Comparison of ENCODE assay signal across 18 mouse cellular contexts in the genomic region with DNA sequence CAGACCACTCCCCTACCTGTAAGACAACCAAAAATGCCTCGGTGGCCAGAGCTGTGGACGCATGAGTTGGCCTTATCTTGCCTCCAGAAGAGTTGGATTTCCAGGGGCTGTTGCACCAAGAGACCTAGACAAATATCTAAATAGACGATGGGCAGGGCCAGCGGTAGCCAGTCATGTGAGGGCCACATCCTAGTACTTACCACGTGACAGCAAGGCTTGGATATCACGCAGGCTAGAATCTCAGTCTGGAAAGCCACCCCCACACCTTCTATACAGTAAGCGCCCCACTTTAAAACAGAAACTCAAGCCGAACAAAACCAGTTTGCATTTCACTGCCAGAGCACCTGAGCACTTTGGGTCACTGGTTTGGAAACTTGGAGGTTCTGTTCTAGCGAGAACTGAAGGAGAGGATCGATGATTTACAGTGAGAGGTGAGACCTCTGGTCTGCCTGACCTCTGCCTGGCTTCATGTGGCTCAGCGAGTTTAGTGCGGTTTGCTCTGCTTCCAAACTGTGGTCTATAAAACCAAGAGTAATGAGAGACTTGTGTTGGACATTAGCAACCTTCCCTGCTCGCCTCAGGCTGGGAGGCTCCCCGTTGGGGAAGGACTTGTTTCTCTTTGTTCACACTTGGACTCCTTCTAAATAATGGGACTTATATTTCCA. TPM values are rescaled to one million over a fixed set of nuclear protein-coding genes. Genes with fewer than 3 reads are reported as not detected.
DNase-seq lines count a peak whose midpoint lies in the region; ATAC-seq lines count a peak whose summit lies in the region.
"Had no signal": no experiment of that assay in that cellular context is flagged by ENCODE, and none has a peak within 500 bp of the region (broad histone marks: within the 10 kb centered on the region; RNA-seq: fewer than 3 reads in every experiment).

No protein-coding gene starts in this region.

- H3K36me3 ChIP-seq in intestine, embryonic 16.5 days (ENCODE audit: control insufficient read depth, insufficient read depth, low read length), result no peaks in the 10 kb centered on the region
- H3K36me3 ChIP-seq in intestine, embryonic 15.5 days, result no peaks in the 10 kb centered on the region
- H3K36me3 ChIP-seq in kidney, embryonic 14.5 days (ENCODE audit: control insufficient read depth, insufficient read depth, low read length), result no peaks in the 10 kb centered on the region
- H3K36me3 ChIP-seq in limb, embryonic 10.5 days, result no peaks in the 10 kb centered on the region
- H3K36me3 ChIP-seq in midbrain, embryonic 13.5 days, result no peaks in the 10 kb centered on the region
- H3K36me3 ChIP-seq in forebrain, embryonic 13.5 days (ENCODE audit: poor library complexity, severe bottlenecking), result no peaks in the 10 kb centered on the region
- H3K36me3 ChIP-seq: embryonic facial prominence, embryonic 13.5 days; forebrain, embryonic 12.5 days; liver, embryonic 13.5 days; neural tube, embryonic 15.5 days had no signal

- DNase-seq in limb, embryonic 10.5 days (ENCODE audit: low spot score), result peak; percentile 59
- DNase-seq in MN1 (ENCODE audit: low spot score), result no peak
- DNase-seq in thymus, postnatal 4 days, result no peak
- DNase-seq: cerebellum, adult 11 months; cerebellum, postnatal 25 days; layer of hippocampus, adult 9-11 months; liver, embryonic 13.5 days; right cerebral cortex, adult 18-20 months; thymus, adult 18-20 months had no signal

- 0 out of 2 replicates have a peak overlapping the region, but pooled peaks have one; percentile 41 for H3K27ac ChIP-seq in intestine, embryonic 16.5 days (ENCODE audit: low read length)
- no peak overlapping the region for H3K27ac ChIP-seq in intestine, embryonic 15.5 days
- H3K27ac ChIP-seq in kidney, embryonic 14.5 days (ENCODE audit: low read depth, low read length), result peak overlapping the region; percentile 76
- peak overlapping the region; percentile 61 for H3K27ac ChIP-seq in limb, embryonic 10.5 days
- H3K27ac ChIP-seq in midbrain, embryonic 13.5 days, result no peak overlapping the region
- no peak overlapping the region for H3K27ac ChIP-seq in forebrain, embryonic 13.5 days
- H3K27ac ChIP-seq: embryonic facial prominence, embryonic 13.5 days; forebrain, embryonic 12.5 days; liver, embryonic 13.5 days; neural tube, embryonic 15.5 days had no signal

- H3K4me2 ChIP-seq in intestine, embryonic 16.5 days (ENCODE audit: low read depth, low read length), result no peak overlapping the region; the same call in 1 of the 2 replicates
- no peak overlapping the region for H3K4me2 ChIP-seq in intestine, embryonic 15.5 days (replicated peaks)
- H3K4me2 ChIP-seq in kidney, embryonic 14.5 days (replicated peaks; ENCODE audit: low read depth, low read length), result no peak overlapping the region
- no peak overlapping the region for H3K4me2 ChIP-seq in midbrain, embryonic 13.5 days (replicated peaks)
- H3K4me2 ChIP-seq in forebrain, embryonic 13.5 days, result no peak overlapping the region
- H3K4me2 ChIP-seq: embryonic facial prominence, embryonic 13.5 days; forebrain, embryonic 12.5 days; liver, embryonic 13.5 days; neural tube, embryonic 15.5 days had no signal

- no peaks in the 10 kb centered on the region for H3K27me3 ChIP-seq in intestine, embryonic 16.5 days (replicated peaks; ENCODE audit: control insufficient read depth, insufficient read depth, low read length)
- no peaks in the 10 kb centered on the region for H3K27me3 ChIP-seq in intestine, embryonic 15.5 days (replicated peaks)
- no peaks in the 10 kb centered on the region for H3K27me3 ChIP-seq in kidney, embryonic 14.5 days (ENCODE audit: control insufficient read depth, insufficient read depth, low read length)
- H3K27me3 ChIP-seq in limb, embryonic 10.5 days (ENCODE audit: low read depth, poor library complexity, severe bottlenecking), result peaks cover 27% of the 10 kb centered on the region
- peaks cover 16% of the 10 kb centered on the region; the same call in 1 of the 2 replicates for H3K27me3 ChIP-seq in midbrain, embryonic 13.5 days
- H3K27me3 ChIP-seq in forebrain, embryonic 13.5 days, result peaks cover 3% of the 10 kb centered on the region; the same call in 1 of the 2 replicates
- H3K27me3 ChIP-seq: Patski had no signal

- ATAC-seq in intestine, embryonic 16.5 days, result no peak
- ATAC-seq in intestine, embryonic 15.5 days, result no peak
- peak; percentile 69 for ATAC-seq in kidney, embryonic 14.5 days (ENCODE audit: low FRiP score, low TSS enrichment)
- no peak for ATAC-seq in midbrain, embryonic 13.5 days
- ATAC-seq in forebrain, embryonic 13.5 days, result no peak
- ATAC-seq: Patski had no signal

- H3K9me3 ChIP-seq in intestine, embryonic 16.5 days (ENCODE audit: control insufficient read depth, low read length), result no peaks in the 10 kb centered on the region
- no peaks in the 10 kb centered on the region for H3K9me3 ChIP-seq in intestine, embryonic 15.5 days
- no peaks in the 10 kb centered on the region for H3K9me3 ChIP-seq in kidney, embryonic 14.5 days (ENCODE audit: control insufficient read depth, low read length)
- no peaks in the 10 kb centered on the region for H3K9me3 ChIP-seq in limb, embryonic 10.5 days (replicated peaks)
- no peaks in the 10 kb centered on the region for H3K9me3 ChIP-seq in midbrain, embryonic 13.5 days
- H3K9me3 ChIP-seq in forebrain, embryonic 13.5 days (replicated peaks), result no peaks in the 10 kb centered on the region
- H3K9me3 ChIP-seq: embryonic facial prominence, embryonic 13.5 days; forebrain, embryonic 12.5 days; liver, embryonic 13.5 days; neural tube, embryonic 15.5 days had no signal

- WGBS in intestine, embryonic 16.5 days, result 62% methylated on average over 14 of the region's 14 CpGs
- 61% methylated on average over 14 of the region's 14 CpGs for WGBS in intestine, embryonic 15.5 days
- WGBS in kidney, embryonic 14.5 days, result 19% methylated on average over 14 of the region's 14 CpGs
- 50% methylated on average over 14 of the region's 14 CpGs for WGBS in limb, embryonic 10.5 days
- WGBS in midbrain, embryonic 13.5 days, result 88% methylated on average over 14 of the region's 14 CpGs
- 88% methylated on average over 14 of the region's 14 CpGs for WGBS in forebrain, embryonic 13.5 days

- H3K9ac ChIP-seq in intestine, embryonic 16.5 days (ENCODE audit: low read depth, low read length), result peak overlapping the region; percentile 16; the same call in 1 of the 2 replicates
- no peak overlapping the region for H3K9ac ChIP-seq in intestine, embryonic 15.5 days
- no peak overlapping the region for H3K9ac ChIP-seq in kidney, embryonic 14.5 days (ENCODE audit: low read depth, low read length)
- no peak overlapping the region for H3K9ac ChIP-seq in midbrain, embryonic 13.5 days (replicated peaks)
- no peak overlapping the region for H3K9ac ChIP-seq in forebrain, embryonic 13.5 days
- H3K9ac ChIP-seq: embryonic facial prominence, embryonic 13.5 days; forebrain, embryonic 12.5 days; liver, embryonic 13.5 days; neural tube, embryonic 15.5 days had no signal

- peaks cover 49% of the 10 kb centered on the region for H3K4me1 ChIP-seq in intestine, embryonic 16.5 days (ENCODE audit: control insufficient read depth, insufficient read depth, low read length)
- peaks cover 43% of the 10 kb centered on the region for H3K4me1 ChIP-seq in intestine, embryonic 15.5 days (replicated peaks)
- peaks cover 42% of the 10 kb centered on the region for H3K4me1 ChIP-seq in kidney, embryonic 14.5 days (ENCODE audit: control insufficient read depth, insufficient read depth, low read length)
- H3K4me1 ChIP-seq in limb, embryonic 10.5 days, result peaks cover 67% of the 10 kb centered on the region
- peaks cover 20% of the 10 kb centered on the region for H3K4me1 ChIP-seq in midbrain, embryonic 13.5 days (replicated peaks)
- peaks cover 21% of the 10 kb centered on the region for H3K4me1 ChIP-seq in forebrain, embryonic 13.5 days

- H3K4me3 ChIP-seq in intestine, embryonic 16.5 days (ENCODE audit: low read length), result no peak overlapping the region
- no peak overlapping the region for H3K4me3 ChIP-seq in intestine, embryonic 15.5 days (replicated peaks)
- H3K4me3 ChIP-seq in kidney, embryonic 14.5 days (ENCODE audit: low read length), result no peak overlapping the region
- no peak overlapping the region for H3K4me3 ChIP-seq in limb, embryonic 10.5 days
- no peak overlapping the region for H3K4me3 ChIP-seq in midbrain, embryonic 13.5 days (replicated peaks)
- no peak overlapping the region for H3K4me3 ChIP-seq in forebrain, embryonic 13.5 days
- H3K4me3 ChIP-seq: embryonic facial prominence, embryonic 13.5 days; forebrain, embryonic 12.5 days; liver, embryonic 13.5 days; neural tube, embryonic 15.5 days had no signal

RNA-seq across cellular contexts. Expression of gene Papln, which starts 4.9 kb away (rescaled TPM):
- 5.2 and 5.8 TPM in 2 replicates for polyA plus RNA-seq in intestine, embryonic 16.5 days (2015; fragmentation: Nextera tagmentation; extraction: Ambion mirVana)
- polyA plus RNA-seq in intestine, embryonic 15.5 days (2015; fragmentation: Nextera tagmentation; extraction: Ambion mirVana), result 3.6 and 3.7 TPM in 2 replicates
- 0.31 and 0.53 TPM in 2 replicates for polyA plus RNA-seq in kidney, embryonic 14.5 days (2014; fragmentation: Nextera tagmentation; extraction: Ambion mirVana)
- polyA plus RNA-seq in limb, embryonic 10.5 days (2016; fragmentation: Nextera tagmentation; extraction: Ambion mirVana), result 0.11 TPM in 2 replicates
- 0.08 and 0.11 TPM in 2 replicates for polyA plus RNA-seq in midbrain, embryonic 13.5 days (2015; fragmentation: Nextera tagmentation; extraction: Ambion mirVana)
- 0.10 and 0.19 TPM in 2 replicates for polyA plus RNA-seq in forebrain, embryonic 13.5 days (2015; fragmentation: Nextera tagmentation; extraction: Ambion mirVana)

Comparison
In these comparisons a context has a peak if more than half of its experiments do, and no peak if none do; other contexts are left out.
1. H3K27ac ChIP-seq: peak in intestine, embryonic 16.5 days (single experiment), kidney, embryonic 14.5 days (single experiment) and limb, embryonic 10.5 days (single experiment); none in intestine, embryonic 15.5 days (single experiment), midbrain, embryonic 13.5 days (single experiment) and forebrain, embryonic 13.5 days (single experiment).